Mouse (Mus musculus): Measurements from ENCODE around the gene Evi2. TPM values are rescaled to one million over a fixed set of nuclear protein-coding genes. Genes with fewer than 3 reads are reported as not detected.

Gene Evi2
- polyA plus RNA-seq, 1 experiment: not detected

GRCm38 (mm10) chr11:79494976-79495800 is 35.2 kb downstream of the Evi2 start:
- Histone ChIP-seq H3K27ac (ENCODE audit: control insufficient read depth, insufficient read depth, low read depth, low read length) (no peak overlapping the region), H3K27me3 (ENCODE audit: control insufficient read depth, insufficient read depth, low read length) (no peaks in the 10 kb centered on the region), H3K36me3 (ENCODE audit: control insufficient read depth, insufficient read depth, low read length) (no peaks in the 10 kb centered on the region), H3K4me3 (ENCODE audit: control insufficient read depth, low read depth, low read length) (no peak overlapping the region), H3K4me1 (ENCODE audit: control insufficient read depth, insufficient read depth, low read length) (no peaks in the 10 kb centered on the region)
- TF ChIP-seq CTCF (IDR thresholded peaks at IDR 0.05; ENCODE audit: control insufficient read depth, insufficient read depth, insufficient replicate concordance, low read depth, low read length): no peak
- no peak for TF ChIP-seq POLR2A (IDR thresholded peaks at IDR 0.05; ENCODE audit: control insufficient read depth, low read depth, low read length)

- Histone ChIP-seq H3K4me1 (ENCODE audit: control insufficient read depth, insufficient read depth, low read length) (no peaks in the 10 kb centered on the region), H3K27me3 (ENCODE audit: control insufficient read depth, insufficient read depth, low read length) (no peaks in the 10 kb centered on the region), H3K4me3 (ENCODE audit: control insufficient read depth, low read depth, low read length) (no peak overlapping the region), H3K27ac (ENCODE audit: control insufficient read depth, insufficient read depth, low read depth, low read length) (no peak overlapping the region), H3K36me3 (ENCODE audit: control insufficient read depth, insufficient read depth, low read length) (no peaks in the 10 kb centered on the region; the same call in 1 of the 2 replicates)
- TF ChIP-seq POLR2A (IDR thresholded peaks at IDR 0.05; ENCODE audit: control insufficient read depth, low read depth, low read length) (no peak), CTCF (IDR thresholded peaks at IDR 0.05; ENCODE audit: control insufficient read depth, insufficient read depth, insufficient replicate concordance, low read depth, low read length) (no peak)
Observed at GRCm38 (mm10) chr11:79484721-79485120, 45.7 kb downstream of the Evi2 start.

DNA sequence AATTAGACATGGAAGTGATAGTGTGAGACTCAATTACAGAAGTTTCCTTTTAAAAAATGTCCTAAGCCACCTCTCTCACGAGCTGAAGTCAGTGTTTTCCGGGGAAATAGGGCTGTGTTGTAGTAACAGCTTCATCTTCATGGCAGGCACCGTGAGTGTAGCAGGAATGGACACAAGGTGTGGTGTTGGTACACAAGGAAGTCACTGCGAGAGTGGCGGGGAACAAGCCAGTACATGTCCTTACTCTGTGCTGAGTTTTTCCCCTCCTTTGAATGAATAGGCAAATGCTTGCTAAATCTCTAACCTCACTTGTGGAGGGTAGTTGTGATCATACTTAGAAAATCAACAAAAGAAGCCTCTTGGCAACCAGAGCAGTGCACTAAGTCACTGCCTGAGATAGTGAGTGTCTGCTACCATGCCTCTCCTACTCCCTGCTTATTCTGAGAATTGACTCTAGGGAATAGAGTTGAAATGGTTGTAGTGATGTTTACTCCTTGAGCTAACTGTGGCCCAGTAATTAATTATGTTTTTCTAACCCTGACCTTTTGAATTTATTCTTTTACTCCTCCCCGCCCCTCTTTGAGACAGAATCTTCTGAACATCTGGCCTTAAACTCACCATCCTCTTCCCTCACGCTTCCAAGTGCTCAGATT is 46.4 kb downstream of the Evi2 start:
- H3K4me1 ChIP-seq (ENCODE audit: control insufficient read depth, insufficient read depth, low read length): no peaks in the 10 kb centered on the region
- no peak for TF ChIP-seq POLR2A (IDR thresholded peaks at IDR 0.05; ENCODE audit: control insufficient read depth, low read depth, low read length)
- H3K27ac ChIP-seq (ENCODE audit: control insufficient read depth, insufficient read depth, low read depth, low read length): no peak overlapping the region
- no peaks in the 10 kb centered on the region for H3K27me3 ChIP-seq (ENCODE audit: control insufficient read depth, insufficient read depth, low read length)
- no peak overlapping the region for H3K4me3 ChIP-seq (ENCODE audit: control insufficient read depth, low read depth, low read length)
- no peaks in the 10 kb centered on the region; the same call in 1 of the 2 replicates for H3K36me3 ChIP-seq (ENCODE audit: control insufficient read depth, insufficient read depth, low read length)

GRCm38 (mm10) chr11:79483392-79483791 is 47.0 kb downstream of the Evi2 start:
- TF ChIP-seq POLR2A (IDR thresholded peaks at IDR 0.05; ENCODE audit: control insufficient read depth, low read depth, low read length): no peak
- no peak for TF ChIP-seq CTCF (IDR thresholded peaks at IDR 0.05; ENCODE audit: control insufficient read depth, insufficient read depth, insufficient replicate concordance, low read depth, low read length)
- Histone ChIP-seq H3K27ac (ENCODE audit: control insufficient read depth, insufficient read depth, low read depth, low read length) (no peak overlapping the region), H3K4me3 (ENCODE audit: control insufficient read depth, low read depth, low read length) (no peak overlapping the region), H3K4me1 (ENCODE audit: control insufficient read depth, insufficient read depth, low read length) (no peaks in the 10 kb centered on the region), H3K36me3 (ENCODE audit: control insufficient read depth, insufficient read depth, low read length) (no peaks in the 10 kb centered on the region; the same call in 1 of the 2 replicates), H3K27me3 (ENCODE audit: control insufficient read depth, insufficient read depth, low read length) (no peaks in the 10 kb centered on the region)

DNA sequence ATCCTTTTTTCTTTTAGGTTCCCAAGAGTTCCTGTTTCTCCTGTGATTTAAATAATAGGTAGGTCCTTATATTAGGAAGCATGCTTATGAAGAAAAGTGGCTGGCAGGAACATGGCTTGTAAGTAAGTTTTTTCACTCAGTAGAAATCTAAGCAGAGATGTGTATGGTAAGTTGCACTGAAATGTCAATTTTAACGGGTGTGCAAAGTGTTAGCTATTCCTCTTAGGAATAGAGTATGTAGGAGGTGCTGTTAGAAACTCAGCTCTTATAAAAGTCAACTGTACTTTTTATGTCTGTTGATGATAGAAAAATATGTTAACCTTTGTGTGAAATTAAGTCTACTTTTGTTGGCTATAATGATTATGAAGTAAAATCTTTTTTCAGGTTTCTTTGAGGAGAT is 62.3 kb downstream of the Evi2 start:
- H3K27me3 ChIP-seq (ENCODE audit: control insufficient read depth, insufficient read depth, low read length): no peaks in the 10 kb centered on the region
- no peak for TF ChIP-seq CTCF (IDR thresholded peaks at IDR 0.05; ENCODE audit: control insufficient read depth, insufficient read depth, insufficient replicate concordance, low read depth, low read length)
- TF ChIP-seq POLR2A (IDR thresholded peaks at IDR 0.05; ENCODE audit: control insufficient read depth, low read depth, low read length): no peak
- no peak overlapping the region for H3K27ac ChIP-seq (ENCODE audit: control insufficient read depth, insufficient read depth, low read depth, low read length)
- H3K36me3 ChIP-seq (ENCODE audit: control insufficient read depth, insufficient read depth, low read length): no peaks in the 10 kb centered on the region; the same call in 1 of the 2 replicates
- no peak overlapping the region for H3K4me3 ChIP-seq (ENCODE audit: control insufficient read depth, low read depth, low read length)
- H3K4me1 ChIP-seq (ENCODE audit: control insufficient read depth, insufficient read depth, low read length): no peaks in the 10 kb centered on the region

Other genes with a start within 250 kb of the Evi2 start
- 0.21 TPM in 1 of 2 replicates, not detected in the other for gene Gm9964, start 233.7 kb downstream of the Evi2 start, polyA plus RNA-seq (2012; rRNA removed)
- 24.1 and 29.3 TPM in 2 replicates for gene Nf1, start 190.9 kb downstream of the Evi2 start, polyA plus RNA-seq (2012; rRNA removed)
- not detected in 2 replicates for gene Omg, start 26.5 kb downstream of the Evi2 start, polyA plus RNA-seq (2012; rRNA removed)
- gene Evi2b, start 6.8 kb downstream of the Evi2 start, polyA plus RNA-seq (2012; rRNA removed): 0.06 and 0.23 TPM in 2 replicates
- 0.71 and 0.94 TPM in 2 replicates for gene Evi2a, start within 50 bp of the Evi2 start, polyA plus RNA-seq (2012; rRNA removed)
- gene Rab11fip4, start 60.6 kb upstream of the Evi2 start, polyA plus RNA-seq (2012; rRNA removed): 12.1 and 13.6 TPM in 2 replicates